Mouse (Mus musculus) neutrophil, adult 65 days (primary cell): ENCODE measurements around the gene Fam155a. TPM values are rescaled to one million over a fixed set of nuclear protein-coding genes. Genes with fewer than 3 reads are reported as not detected.

ENCODE experiments used
- total RNA-seq: library from RNA; stranded (reverse); gene quantifications from 2 replicates; pipeline ENCODE4 v1.2.4, GENCODE M21; 2023

The Fam155a gene
- total RNA-seq: not detected in 2 replicates

GRCm38 (mm10) chr8:9770999-9771605 is at the start of gene Fam155a:
Fam155a (minus strand) TSS chr8:9771161.

Other genes starting within 250 kb of the Fam155a start
- not detected in 2 replicates for gene Gm10217, start 93.1 kb upstream of the Fam155a start, total RNA-seq
- 1.9 and 2.6 TPM in 2 replicates for gene Lig4, start 206.5 kb upstream of the Fam155a start, total RNA-seq
- 12.2 and 13.3 TPM in 2 replicates for gene Abhd13, start 206.5 kb upstream of the Fam155a start, total RNA-seq
- 65.6 and 102 TPM in 2 replicates for gene Tnfsf13b, start 235.3 kb upstream of the Fam155a start, total RNA-seq